In genomic region chr10:71361836-71362562, GRCm38 (mm10) we compare ENCODE assay signal across 8 mouse cellular contexts. TPM values are rescaled to one million over a fixed set of nuclear protein-coding genes. Genes with fewer than 3 reads are reported as not detected.
DNase-seq lines count a peak whose midpoint lies in the region; ATAC-seq and TF ChIP-seq lines count a peak whose summit lies in the region.

No protein-coding gene starts in this region.

- no peak for ATAC-seq in kidney, postnatal 0 days (replicated peaks; ENCODE audit: low FRiP score, low read depth)
- ATAC-seq in midbrain, embryonic 15.5 days (replicated peaks) = no peak

- H3K9ac ChIP-seq in heart, adult 2 months (ENCODE audit: low read depth, low read length) = peak overlapping the region; percentile 1; the same call in 1 of the 2 replicates
- no peak overlapping the region for H3K9ac ChIP-seq in kidney, postnatal 0 days (ENCODE audit: low read depth, low read length)
- no peak overlapping the region for H3K9ac ChIP-seq in midbrain, embryonic 15.5 days

- peaks cover 3% of the 10 kb centered on the region; the same call in 1 of the 2 replicates for H3K36me3 ChIP-seq in heart, adult 2 months (ENCODE audit: control insufficient read depth, insufficient read depth, low read length)
- 0 out of 2 replicates have a peak, but pooled peaks cover 3% of the 10 kb centered on the region for H3K36me3 ChIP-seq in kidney, postnatal 0 days (ENCODE audit: insufficient read depth, low read length)
- H3K36me3 ChIP-seq in midbrain, embryonic 15.5 days (replicated peaks) = no peaks in the 10 kb centered on the region; the same call in 1 of the 2 replicates

- TF ChIP-seq EP300 in heart, adult 2 months (IDR thresholded peaks at IDR 0.05; ENCODE audit: insufficient read depth, low read depth, low read length) = 0 out of 2 replicates have a peak, but pooled peaks have one; percentile 53

- peak overlapping the region; percentile 69 for H3K27ac ChIP-seq in heart, adult 2 months
- H3K27ac ChIP-seq in kidney, postnatal 0 days = no peak overlapping the region
- H3K27ac ChIP-seq in midbrain, embryonic 15.5 days = no peak overlapping the region

- peaks cover 9% of the 10 kb centered on the region for H3K79me2 ChIP-seq in heart, adult 2 months (replicated peaks; ENCODE audit: control insufficient read depth, insufficient read depth, low read length)

- TF ChIP-seq POLR2A in heart, adult 2 months (IDR thresholded peaks at IDR 0.05; ENCODE audit: insufficient read depth, low read depth, low read length) = no peak

- H3K9me3 ChIP-seq in kidney, postnatal 0 days (replicated peaks; ENCODE audit: low read length) = no peaks in the 10 kb centered on the region
- H3K9me3 ChIP-seq in midbrain, embryonic 15.5 days = no peaks in the 10 kb centered on the region

- no peak for TF ChIP-seq CTCF in heart, adult 2 months (IDR thresholded peaks at IDR 0.05)
- TF ChIP-seq CTCF in kidney, postnatal 0 days (IDR thresholded peaks at IDR 0.05; ENCODE audit: low read depth) = no peak

- peaks cover 8% of the 10 kb centered on the region for H3K4me1 ChIP-seq in heart, adult 2 months (ENCODE audit: control insufficient read depth, insufficient read depth, low read length)
- H3K4me1 ChIP-seq in kidney, postnatal 0 days (replicated peaks; ENCODE audit: insufficient read depth, low read length) = peaks cover 5% of the 10 kb centered on the region; the same call in 1 of the 2 replicates
- H3K4me1 ChIP-seq in midbrain, embryonic 15.5 days = peaks cover 15% of the 10 kb centered on the region; the same call in 1 of the 2 replicates

- intact Hi-C loops in heart, adult 2 months (cut with DNase I) = loop anchor here (2.0 kb wide), 1 partner anchor 17 kb away; the partner anchor contains the start of gene Cisd1

- H3K27me3 ChIP-seq in heart, adult 2 months (ENCODE audit: control insufficient read depth, insufficient read depth, low read length) = no peaks in the 10 kb centered on the region
- no peaks in the 10 kb centered on the region for H3K27me3 ChIP-seq in kidney, postnatal 0 days (ENCODE audit: insufficient read depth, low read length)
- no peaks in the 10 kb centered on the region for H3K27me3 ChIP-seq in midbrain, embryonic 15.5 days (replicated peaks)

- 15% methylated on average over 18 of the region's 18 CpGs for WGBS in heart, adult 2 months
- WGBS in kidney, postnatal 0 days = 27% methylated on average over 18 of the region's 18 CpGs
- WGBS in midbrain, embryonic 15.5 days = 17% methylated on average over 18 of the region's 18 CpGs

- peak overlapping the region; percentile 29; the same call in 1 of the 2 replicates for H3K4me3 ChIP-seq in heart, adult 2 months
- no peak overlapping the region for H3K4me3 ChIP-seq in kidney, postnatal 0 days (replicated peaks; ENCODE audit: low read depth, low read length)
- no peak overlapping the region for H3K4me3 ChIP-seq in midbrain, embryonic 15.5 days

- 0 out of 2 replicates have a peak overlapping the region, but pooled peaks have one; percentile 27 for H3K4me2 ChIP-seq in kidney, postnatal 0 days (ENCODE audit: low read length)
- peak overlapping the region; percentile 35 for H3K4me2 ChIP-seq in midbrain, embryonic 15.5 days

- peak; percentile 18 for DNase-seq in thymus, postnatal 14 days
- DNase-seq in thymus, postnatal 25 days = no peak
- peak; percentile 46 to 54 for DNase-seq in heart, adult 2 months
- DNase-seq in kidney, postnatal 0 days (ENCODE audit: low spot score) = peak; percentile 37
- no peak for DNase-seq in layer of hippocampus, postnatal 36 days
- DNase-seq in cerebellum, adult 9-11 months = no peak
- DNase-seq in frontal cortex, adult 2 months (ENCODE audit: extremely low spot score in 1 of 2, low spot score in 1 of 2) = no peak

RNA-seq across cellular contexts. Expression of gene Ipmk, which starts 14.4 kb away (rescaled TPM):
- total RNA-seq in heart, adult 2 months (2021) = 10 to 100 TPM; 12.6 to 17.9 TPM
- polyA plus RNA-seq in heart, adult 2 months (2012; rRNA removed) = 5.0 and 8.5 TPM in 2 replicates
- 16.1 and 17.5 TPM in 2 replicates for polyA plus RNA-seq in kidney, postnatal 0 days (2015; fragmentation: Nextera tagmentation; extraction: Ambion mirVana)
- polyA plus RNA-seq in midbrain, embryonic 15.5 days (2015; fragmentation: Nextera tagmentation; extraction: Ambion mirVana) = 17.9 and 18.2 TPM in 2 replicates
- total RNA-seq in layer of hippocampus, postnatal 36 days (2021) = 10 to 100 TPM; 41.5 to 43.3 TPM
- polyA plus RNA-seq in frontal cortex, adult 2 months (2012; rRNA removed) = 16.3 and 18.5 TPM in 2 replicates

RNA-seq across cellular contexts. Expression of gene Cisd1, which starts 17.2 kb away (rescaled TPM):
- 100 to 1,000 TPM; 295 to 338 TPM for total RNA-seq in heart, adult 2 months (2021)
- 203 and 212 TPM in 2 replicates for polyA plus RNA-seq in heart, adult 2 months (2012; rRNA removed)
- polyA plus RNA-seq in kidney, postnatal 0 days (2015; fragmentation: Nextera tagmentation; extraction: Ambion mirVana) = 300 and 305 TPM in 2 replicates
- 257 and 277 TPM in 2 replicates for polyA plus RNA-seq in midbrain, embryonic 15.5 days (2015; fragmentation: Nextera tagmentation; extraction: Ambion mirVana)
- total RNA-seq in layer of hippocampus, postnatal 36 days (2021) = 100 to 1,000 TPM; 126 to 147 TPM
- 167 and 178 TPM in 2 replicates for polyA plus RNA-seq in frontal cortex, adult 2 months (2012; rRNA removed)

Comparison
In these comparisons a context has a peak if more than half of its experiments do, and no peak if none do; other contexts are left out.
1. DNase-seq: peak in thymus, postnatal 14 days (single experiment), heart, adult 2 months (2 of 2) and kidney, postnatal 0 days (single experiment); none in thymus, postnatal 25 days (single experiment), layer of hippocampus, postnatal 36 days (0 of 2), cerebellum, adult 9-11 months (single experiment) and frontal cortex, adult 2 months (0 of 2).